Mouse (Mus musculus): ENCODE measurements around the gene Vdac2.
A peak's percentile ranks its signal among the peaks of the same experiment; 100 is the strongest.

The Vdac2 gene

DNA sequence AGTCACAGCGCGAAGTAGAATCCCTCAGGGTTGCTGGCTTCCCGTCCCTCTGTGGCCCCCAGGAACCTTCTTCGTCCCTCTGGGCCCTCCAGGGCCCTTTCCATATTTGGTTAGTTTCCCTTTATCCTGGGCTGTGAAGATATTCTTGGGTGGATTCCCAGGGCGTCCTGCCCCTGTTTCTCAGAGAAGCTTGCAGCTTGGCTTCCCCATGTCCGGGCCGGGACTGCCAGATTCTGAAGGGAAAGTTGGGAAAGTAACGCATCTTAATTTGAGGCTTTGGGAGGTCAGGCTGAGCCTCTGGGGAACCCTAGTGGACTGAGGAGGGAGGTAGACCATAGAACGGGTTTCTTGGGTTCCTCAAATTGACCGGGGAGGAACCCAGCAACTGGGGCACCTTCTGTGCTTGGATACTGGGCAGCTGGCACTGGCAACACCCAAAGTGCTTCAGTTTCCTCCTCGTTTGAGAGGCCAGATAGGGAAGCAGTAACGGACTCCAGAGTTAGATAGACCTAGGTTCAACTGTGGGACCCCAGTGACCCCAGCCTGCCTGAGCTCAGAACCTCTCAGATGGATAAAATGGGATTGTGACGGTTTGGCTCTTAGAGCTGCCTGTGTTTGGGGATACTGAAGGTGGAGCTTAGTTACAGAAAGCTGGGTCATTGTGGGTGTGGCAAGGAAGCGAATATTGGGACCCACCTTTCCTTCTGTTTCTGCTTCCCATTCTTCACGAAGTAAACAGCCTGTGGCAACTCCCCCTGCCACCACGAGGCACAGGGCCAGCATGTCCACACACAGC is 27.2 kb downstream of the Vdac2 start:
- no peak for DNase-seq (ENCODE audit: low spot score in 2 of 2)

DNA sequence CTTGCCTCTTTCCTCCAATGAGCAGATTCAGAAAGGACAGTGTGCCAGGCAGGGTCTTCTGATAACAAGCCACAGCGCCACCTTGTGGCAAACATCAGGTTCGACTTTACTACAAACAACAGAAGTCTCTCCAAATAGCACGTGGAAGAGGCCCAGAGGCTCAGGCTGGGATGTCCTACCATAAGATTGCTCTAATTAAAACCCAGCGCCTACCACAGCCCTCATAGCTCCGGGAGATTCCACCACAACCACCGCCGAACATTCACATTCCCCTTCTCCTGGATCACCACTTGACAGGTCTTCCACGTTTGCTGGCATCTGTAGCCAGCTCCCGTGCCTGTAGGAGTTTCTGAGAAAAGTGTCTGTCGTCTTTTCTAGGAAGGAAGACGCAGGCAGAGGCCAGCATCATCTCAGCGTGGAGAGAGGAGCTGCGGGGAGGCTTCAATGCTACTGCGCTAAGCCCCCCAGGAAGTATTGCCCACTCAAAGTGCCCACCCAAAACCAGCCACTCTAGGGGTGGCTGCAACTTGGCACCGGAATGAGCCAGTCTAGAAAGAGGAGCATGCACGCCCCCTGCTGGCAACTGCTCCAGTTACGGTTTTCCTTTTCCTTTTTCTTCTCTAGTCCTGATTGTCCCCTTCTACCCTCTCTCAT is 28.5 kb downstream of the Vdac2 start:
- DNase-seq (ENCODE audit: low spot score in 2 of 2), result peak; percentile 70 to 77

DNA sequence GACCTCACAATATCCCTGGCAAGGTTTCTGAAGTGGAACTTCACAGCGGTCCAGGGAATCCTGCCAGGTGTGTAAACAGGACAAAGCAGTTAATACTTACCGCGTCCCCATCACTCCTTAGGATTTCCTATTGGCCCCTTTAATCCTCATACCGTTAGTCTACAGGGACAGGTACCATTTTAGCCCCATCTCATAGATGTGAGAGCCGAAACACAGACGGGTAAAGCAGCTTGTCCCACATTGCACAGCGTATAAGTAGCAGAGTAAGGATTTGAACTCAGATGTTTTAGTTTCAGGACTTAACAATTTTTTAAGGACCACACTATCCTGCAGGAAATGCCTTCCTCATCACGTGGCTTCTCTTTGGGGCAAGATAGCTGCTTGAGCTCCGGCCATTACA is 29.2 kb downstream of the Vdac2 start:
- DNase-seq (ENCODE audit: low spot score in 2 of 2), result no peak

- DNase-seq (ENCODE audit: low spot score in 2 of 2), result no peak
These were observed 30.9 kb downstream of the Vdac2 start for GRCm38 (mm10) chr14:21855961-21856360.

- no peak for DNase-seq (ENCODE audit: low spot score in 2 of 2)
These were observed 31.8 kb downstream of the Vdac2 start for GRCm38 (mm10) chr14:21856886-21857285.

- no peak for DNase-seq (ENCODE audit: low spot score in 2 of 2)
These were observed 41.3 kb downstream of the Vdac2 start for GRCm38 (mm10) chr14:21866291-21866690.

DNA sequence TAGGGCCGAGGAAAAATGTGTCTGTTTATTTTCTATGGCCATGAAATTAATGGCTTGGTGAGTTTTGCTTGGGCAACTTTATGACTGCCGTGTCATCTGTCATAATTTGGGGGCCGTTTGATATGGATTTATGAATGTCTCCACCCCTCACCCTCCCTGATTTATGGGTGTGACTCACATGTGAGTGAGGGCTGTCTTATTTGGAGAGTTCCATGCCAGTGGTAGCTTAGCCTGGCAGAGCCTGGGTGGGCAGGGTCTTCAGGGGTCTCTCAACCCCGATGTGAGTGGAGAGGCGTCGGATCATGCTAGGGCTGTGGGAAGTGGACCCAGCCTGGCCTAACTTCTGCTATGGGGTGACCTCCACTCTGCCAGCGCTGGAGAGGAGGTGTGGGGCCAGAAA is 41.8 kb downstream of the Vdac2 start:
- DNase-seq (ENCODE audit: low spot score in 2 of 2), result no peak

- DNase-seq (ENCODE audit: low spot score in 2 of 2), result no peak
These were observed 65.4 kb downstream of the Vdac2 start for GRCm38 (mm10) chr14:21890430-21890829.

DNA sequence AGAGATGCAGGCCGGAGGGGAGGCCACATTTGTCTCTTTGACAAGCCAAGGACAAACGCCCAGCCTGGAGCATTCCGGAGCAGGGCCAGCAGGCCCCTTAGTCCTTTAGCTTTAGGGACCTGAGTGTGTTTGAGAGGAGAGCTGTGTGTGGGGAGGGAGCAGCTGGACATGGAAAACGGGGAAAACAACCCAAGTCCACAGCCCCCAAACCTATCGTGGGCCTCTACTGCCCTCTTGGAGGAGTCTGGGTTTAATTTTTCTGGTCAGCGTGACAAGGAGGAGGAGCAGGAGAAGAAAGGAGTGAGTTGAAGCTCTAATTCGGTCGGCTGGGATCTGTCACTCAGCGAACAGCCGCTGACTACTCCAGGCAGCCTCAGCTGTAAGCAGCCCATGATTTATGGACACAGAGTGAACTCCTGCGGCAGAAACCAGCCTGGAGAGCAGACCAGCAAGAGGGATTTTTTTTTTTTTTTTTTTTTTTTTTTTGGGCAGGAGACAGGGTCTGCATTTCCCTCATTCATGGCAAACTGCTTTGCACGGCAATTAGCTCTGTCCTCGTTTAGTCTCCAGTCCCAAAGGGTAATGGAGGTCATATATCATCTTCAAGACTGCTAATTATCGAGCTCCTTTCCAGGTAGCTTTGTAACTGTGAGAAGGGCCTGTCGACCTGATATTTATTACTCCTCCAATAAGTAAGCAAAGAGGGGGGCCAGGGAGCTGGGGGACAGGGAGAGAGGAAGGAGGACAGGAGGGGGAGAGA is 66.7 kb downstream of the Vdac2 start:
- no peak for DNase-seq (ENCODE audit: low spot score in 2 of 2)

GRCm38 (mm10) chr14:21892341-21892659 is 67.3 kb downstream of the Vdac2 start:
- DNase-seq (ENCODE audit: low spot score in 2 of 2), result no peak

Measured in frontal cortex, postnatal 36 days (tissue).